Mouse (Mus musculus): ENCODE results near the gene Vmn1r210. TPM values are rescaled to one million over a fixed set of nuclear protein-coding genes. Genes with fewer than 3 reads are reported as not detected.

Vmn1r210 gene
- polyA plus RNA-seq (2014; fragmentation: Illumina TruSeq; extraction: RNeasy Lipid Tissue Mini Kit (QIAGEN cat#74804); ENCODE audit: low read depth, low replicate concordance), result not detected

GRCm38 (mm10) chr13:22831248-22831647, at the start of gene Vmn1r210:
Vmn1r210 (minus strand) TSS chr13:22831348.

GRCm38 (mm10) chr13:22857461-22857860, 26.3 kb upstream of the Vmn1r210 start, which contains the start of gene Vmn1r211:
Vmn1r211 (minus strand) TSS chr13:22857561.

GRCm38 (mm10) chr13:22809582-22809981, 21.6 kb downstream of the Vmn1r210 start, which contains the start of gene Vmn1r209:
Vmn1r209 (minus strand) TSS chr13:22809682.

GRCm38 (mm10) chr13:22777300-22777699, 53.8 kb downstream of the Vmn1r210 start, which contains the start of gene Vmn1r208:
Vmn1r208 (minus strand) TSS chr13:22777400.

Other genes with a start within 250 kb of the Vmn1r210 start
- gene Vmn1r205, start 238.3 kb downstream of the Vmn1r210 start, polyA plus RNA-seq (2014; fragmentation: Illumina TruSeq; extraction: RNeasy Lipid Tissue Mini Kit (QIAGEN cat#74804); ENCODE audit: low read depth, low replicate concordance), result not detected
- gene Vmn1r206, start 207.1 kb downstream of the Vmn1r210 start, polyA plus RNA-seq (2014; fragmentation: Illumina TruSeq; extraction: RNeasy Lipid Tissue Mini Kit (QIAGEN cat#74804); ENCODE audit: low read depth, low replicate concordance), result not detected
- gene Vmn1r207-ps, start 101.7 kb downstream of the Vmn1r210 start, polyA plus RNA-seq (2014; fragmentation: Illumina TruSeq; extraction: RNeasy Lipid Tissue Mini Kit (QIAGEN cat#74804); ENCODE audit: low read depth, low replicate concordance), result not detected
- gene Vmn1r208, start 53.9 kb downstream of the Vmn1r210 start, polyA plus RNA-seq (2014; fragmentation: Illumina TruSeq; extraction: RNeasy Lipid Tissue Mini Kit (QIAGEN cat#74804); ENCODE audit: low read depth, low replicate concordance), result not detected
- not detected for gene Vmn1r209, start 21.7 kb downstream of the Vmn1r210 start, polyA plus RNA-seq (2014; fragmentation: Illumina TruSeq; extraction: RNeasy Lipid Tissue Mini Kit (QIAGEN cat#74804); ENCODE audit: low read depth, low replicate concordance)
- gene Vmn1r211, start 26.2 kb upstream of the Vmn1r210 start, polyA plus RNA-seq (2014; fragmentation: Illumina TruSeq; extraction: RNeasy Lipid Tissue Mini Kit (QIAGEN cat#74804); ENCODE audit: low read depth, low replicate concordance), result not detected
- not detected for gene Vmn1r212, start 52.9 kb upstream of the Vmn1r210 start, polyA plus RNA-seq (2014; fragmentation: Illumina TruSeq; extraction: RNeasy Lipid Tissue Mini Kit (QIAGEN cat#74804); ENCODE audit: low read depth, low replicate concordance)
- gene Vmn1r213, start 176.3 kb upstream of the Vmn1r210 start, polyA plus RNA-seq (2014; fragmentation: Illumina TruSeq; extraction: RNeasy Lipid Tissue Mini Kit (QIAGEN cat#74804); ENCODE audit: low read depth, low replicate concordance), result not detected
- not detected for gene Vmn1r214, start 199.1 kb upstream of the Vmn1r210 start, polyA plus RNA-seq (2014; fragmentation: Illumina TruSeq; extraction: RNeasy Lipid Tissue Mini Kit (QIAGEN cat#74804); ENCODE audit: low read depth, low replicate concordance)
- gene Vmn1r215, start 236.7 kb upstream of the Vmn1r210 start, polyA plus RNA-seq (2014; fragmentation: Illumina TruSeq; extraction: RNeasy Lipid Tissue Mini Kit (QIAGEN cat#74804); ENCODE audit: low read depth, low replicate concordance), result not detected